Mouse (Mus musculus) CD4-positive, CD25-positive, alpha-beta regulatory T cell (primary cell): ENCODE measurements around the gene Wbp2nl. TPM values are rescaled to one million over a fixed set of nuclear protein-coding genes. Genes with fewer than 3 reads are reported as not detected.

ENCODE experiments used
- polyA plus RNA-seq: library from polyadenylated mRNA; unstranded; fragments of 100-300 nt; shearing (Covaris generic); gene quantifications from one replicate; pipeline ENCODE4 v1.2.1, GENCODE M21; 2017

Wbp2nl gene
- polyA plus RNA-seq = 0.12 TPM

DNA sequence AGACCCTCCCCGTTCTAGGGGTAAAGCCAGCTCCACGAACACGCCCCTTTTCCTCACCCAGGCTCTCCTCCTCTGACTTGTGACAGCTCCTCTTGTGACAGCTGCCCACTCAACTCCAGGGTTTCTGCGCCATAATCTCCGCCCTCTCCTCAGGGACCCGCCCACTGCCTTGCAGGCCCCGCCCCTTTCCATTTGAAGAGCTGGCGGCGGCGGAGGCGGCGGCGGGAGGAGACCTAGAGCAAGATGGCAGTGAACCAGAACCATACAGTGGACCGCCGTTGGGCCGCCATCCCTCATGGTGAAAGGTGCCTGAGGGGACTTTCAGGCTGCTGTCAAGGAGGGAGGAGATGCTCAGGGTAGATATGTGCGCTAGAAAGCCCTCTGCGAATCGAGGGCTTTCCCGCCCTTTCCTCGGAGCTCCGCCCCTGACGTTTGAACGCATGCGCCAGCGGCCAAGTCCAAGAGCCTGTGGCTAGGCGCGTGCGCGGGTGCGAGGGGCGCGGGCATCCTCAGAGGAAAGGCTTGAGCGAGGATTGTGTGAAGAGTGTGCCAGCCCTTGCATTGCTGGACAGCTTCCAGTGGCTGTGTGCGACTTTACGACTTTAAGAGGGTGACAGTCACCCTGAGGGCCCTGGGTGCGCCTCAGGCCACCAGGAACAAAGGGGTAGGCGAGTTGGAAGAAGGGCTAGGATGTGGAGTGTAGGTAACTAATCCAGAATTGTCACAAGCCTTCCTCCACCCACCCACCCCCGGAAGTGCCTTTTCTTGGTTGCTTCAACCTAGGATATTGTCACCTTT is at the start of gene Wbp2nl:
Gene Wbp2nl, plus strand, starts transcription at position 191 of the 798 bp plus-strand sequence.

DNA sequence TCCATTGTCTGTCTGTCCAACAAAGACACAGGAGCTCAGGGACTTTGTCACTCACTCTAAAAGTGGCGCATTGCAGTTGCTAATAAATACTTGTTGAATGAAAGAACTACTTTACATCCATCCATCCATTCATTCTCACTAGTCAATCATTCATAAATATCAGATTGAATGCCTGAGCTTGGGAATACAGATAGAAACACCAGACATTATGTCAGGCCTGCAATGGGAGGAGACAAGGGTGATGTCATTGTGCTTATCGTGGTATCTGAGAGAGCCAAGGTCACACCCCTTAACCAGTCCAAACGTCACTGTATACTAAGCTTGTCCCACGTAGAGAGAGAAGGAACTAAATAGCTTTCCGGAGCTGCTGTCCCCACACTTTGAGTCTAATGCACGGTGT is 46.7 kb upstream of the Wbp2nl start, which contains the start of gene 1500009C09Rik:
Gene 1500009C09Rik, plus strand, starts transcription at position 301 of the 400 bp plus-strand sequence.

DNA sequence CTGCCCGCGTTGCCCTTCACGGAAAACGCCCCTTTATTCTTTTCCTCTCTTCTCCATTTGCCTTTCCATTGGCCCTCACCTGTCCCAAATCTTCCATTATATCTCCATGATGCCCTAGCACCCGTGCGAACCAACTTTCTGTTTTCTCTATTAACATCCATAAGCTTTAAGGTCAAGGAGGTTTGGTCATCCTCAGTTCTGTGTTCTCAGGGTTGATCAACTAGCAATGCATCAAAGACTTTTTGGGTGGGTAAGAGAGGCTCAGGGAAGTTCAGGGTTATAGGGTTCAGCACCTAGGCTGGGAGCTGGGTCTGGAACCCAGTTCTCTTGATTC is 24.2 kb upstream of the Wbp2nl start, which contains the start of gene Sept3:
Gene Sept3, plus strand, starts transcription at position 301 of the 334 bp plus-strand sequence.

DNA sequence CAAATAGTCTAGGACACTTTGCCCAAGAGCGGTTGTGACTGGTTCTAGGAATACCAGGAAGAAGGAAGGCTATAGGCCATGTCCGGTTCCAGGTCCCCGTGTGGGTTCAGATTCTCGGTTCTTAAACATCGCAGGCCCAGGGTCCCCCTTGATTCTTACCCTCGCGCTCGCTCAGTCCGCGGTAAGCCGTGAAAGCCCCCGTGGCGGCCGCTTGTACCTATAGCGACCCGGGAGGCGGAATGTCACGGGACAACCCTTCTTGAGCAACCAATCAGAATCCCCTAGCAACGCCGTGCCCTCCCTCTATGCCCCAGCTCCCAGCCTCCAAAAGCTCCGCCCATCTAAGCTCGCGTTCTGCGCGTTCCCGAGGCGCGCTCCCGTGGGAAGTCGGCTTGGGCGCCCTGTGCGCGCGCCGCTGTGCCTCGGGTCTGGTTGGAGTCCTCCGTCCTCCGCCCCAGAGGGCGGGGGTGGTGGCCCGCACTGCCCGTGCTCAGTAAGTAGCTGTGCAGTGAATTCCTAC is 39.9 kb downstream of the Wbp2nl start, which contains the start of the genes Naga, Pheta2 and Smdt1:
Gene Naga, minus strand, starts transcription at position 333 of the 520 bp plus-strand sequence.
Gene Pheta2, plus strand, starts transcription at position 350 of the 520 bp plus-strand sequence.
Gene Smdt1, plus strand, starts transcription at position 367 of the 520 bp plus-strand sequence.

DNA sequence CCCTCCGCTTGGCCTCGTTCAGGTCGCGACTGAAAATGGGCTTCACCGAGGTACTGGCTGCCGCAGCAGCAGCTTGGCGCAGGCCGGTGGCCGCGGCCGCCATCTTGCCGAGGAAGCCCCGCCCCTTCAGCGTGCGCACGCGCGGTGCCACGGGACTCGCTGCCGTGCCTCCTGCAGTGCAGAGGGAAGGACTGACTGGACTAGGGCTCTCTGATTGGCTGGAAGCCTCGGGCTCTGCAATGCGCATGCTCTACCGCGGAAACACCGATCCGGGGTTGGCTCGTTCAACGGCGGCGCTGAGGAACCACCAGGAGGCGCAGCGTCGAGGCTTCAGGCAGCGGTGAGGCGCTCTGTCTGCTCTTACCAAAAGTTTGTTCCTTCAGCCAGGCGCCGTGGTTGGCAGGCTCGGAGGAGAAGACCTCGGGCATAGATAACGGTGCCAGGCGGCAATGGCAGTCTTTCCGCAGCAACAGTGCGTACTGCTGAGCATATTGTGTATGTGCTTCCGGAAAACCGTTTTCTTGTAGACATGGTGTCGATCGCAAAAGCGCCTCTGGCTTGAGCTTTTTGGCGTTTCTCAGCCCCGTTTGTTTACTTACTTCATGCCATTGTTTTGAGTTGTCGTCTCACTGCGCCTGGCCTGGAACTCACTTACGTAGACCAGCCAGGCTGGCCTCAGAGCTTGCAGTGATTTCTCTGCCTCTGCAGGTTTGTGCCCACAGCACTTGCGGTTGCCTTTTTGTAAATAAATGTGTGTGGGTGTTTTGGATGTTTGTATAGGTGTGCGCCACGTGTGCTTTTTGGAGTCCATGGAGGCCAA is 55.6 kb downstream of the Wbp2nl start, which contains the start of gene Ndufa6:
Gene Ndufa6, minus strand, starts transcription at position 197 of the 820 bp plus-strand sequence.

Other genes with a start within 250 kb of the Wbp2nl start
- gene 4930407I10Rik, start 239.8 kb upstream of the Wbp2nl start, polyA plus RNA-seq = not detected
- 0.04 TPM for gene Mei1, start 229.0 kb upstream of the Wbp2nl start, polyA plus RNA-seq
- gene Ccdc134, start 171.0 kb upstream of the Wbp2nl start, polyA plus RNA-seq = 27.4 TPM
- gene Srebf2, start 151.8 kb upstream of the Wbp2nl start, polyA plus RNA-seq = 142 TPM
- 0.29 TPM for gene Shisa8, start 86.1 kb upstream of the Wbp2nl start, polyA plus RNA-seq
- gene Tnfrsf13c, start 74.6 kb upstream of the Wbp2nl start, polyA plus RNA-seq = 2.5 TPM
- 5.0 TPM for gene Cenpm, start 54.2 kb upstream of the Wbp2nl start, polyA plus RNA-seq
- gene 1500009C09Rik, start 46.6 kb upstream of the Wbp2nl start, polyA plus RNA-seq = not detected
- gene Sept3, start 24.1 kb upstream of the Wbp2nl start, polyA plus RNA-seq = 0.31 TPM
- 61.8 TPM for gene Naga, start 40.0 kb downstream of the Wbp2nl start, polyA plus RNA-seq
- gene Pheta2, start 40.0 kb downstream of the Wbp2nl start, polyA plus RNA-seq = 5.5 TPM
- 178 TPM for gene Smdt1, start 40.0 kb downstream of the Wbp2nl start, polyA plus RNA-seq
- gene Ndufa6, start 55.4 kb downstream of the Wbp2nl start, polyA plus RNA-seq = 278 TPM
- 11.0 TPM for gene Cyp2d22, start 81.3 kb downstream of the Wbp2nl start, polyA plus RNA-seq
- not detected for gene Cyp2d11, start 95.1 kb downstream of the Wbp2nl start, polyA plus RNA-seq
- not detected for gene Cyp2d10, start 108.2 kb downstream of the Wbp2nl start, polyA plus RNA-seq
- not detected for gene Cyp2d9, start 134.5 kb downstream of the Wbp2nl start, polyA plus RNA-seq